Mouse (Mus musculus) c-Kit-positive CD71-positive TER-119-positive erythroid progenitor cells, embryonic 14.5 days (primary cell): ENCODE measurements around the gene Hkdc1.

ENCODE experiments used
- DNase-seq: peaks from one replicate; pipeline ENCODE4 v3.0.0-alpha.2; 2013; ENCODE audit warnings: low spot score

Gene Hkdc1

GRCm38 (mm10) chr10:62379808-62380207 lies 42.5 kb downstream of the Hkdc1 start, which contains the start of gene Hk1:
Gene Hk1 (minus strand): TSS chr10:62379908.
- DNase-seq = no peak

- DNase-seq = no peak
Measured at GRCm38 (mm10) chr10:62358827-62359226, 63.5 kb downstream of the Hkdc1 start.

- DNase-seq = no peak
Measured at GRCm38 (mm10) chr10:62356105-62356730, 66.1 kb downstream of the Hkdc1 start.

- no peak for DNase-seq
Measured at GRCm38 (mm10) chr10:62345147-62345546, 77.1 kb downstream of the Hkdc1 start.

GRCm38 (mm10) chr10:62344004-62344752 lies 78.1 kb downstream of the Hkdc1 start:
- peak; percentile 60 for DNase-seq

GRCm38 (mm10) chr10:62342512-62342911 lies 79.8 kb downstream of the Hkdc1 start:
- peak; percentile 84 for DNase-seq

- DNase-seq = no peak
Measured at GRCm38 (mm10) chr10:62341956-62342355, 80.3 kb downstream of the Hkdc1 start.

GRCm38 (mm10) chr10:62340991-62341390 lies 81.3 kb downstream of the Hkdc1 start:
- no peak for DNase-seq

GRCm38 (mm10) chr10:62340095-62340731 lies 82.1 kb downstream of the Hkdc1 start:
- peak; percentile 96 for DNase-seq

GRCm38 (mm10) chr10:62339211-62340094 lies 82.8 kb downstream of the Hkdc1 start:
- no peak for DNase-seq

- no peak for DNase-seq
Measured at GRCm38 (mm10) chr10:62338626-62339025, 83.7 kb downstream of the Hkdc1 start.

- no peak for DNase-seq
Measured at GRCm38 (mm10) chr10:62338176-62338575, 84.1 kb downstream of the Hkdc1 start.

- no peak for DNase-seq
Measured at GRCm38 (mm10) chr10:62336601-62337578, 85.4 kb downstream of the Hkdc1 start.

GRCm38 (mm10) chr10:62335423-62335776 lies 86.9 kb downstream of the Hkdc1 start:
- no peak for DNase-seq

- peak; percentile 53 for DNase-seq
Measured at GRCm38 (mm10) chr10:62334686-62335422, 87.4 kb downstream of the Hkdc1 start.

GRCm38 (mm10) chr10:62333269-62333668 lies 89.0 kb downstream of the Hkdc1 start:
- DNase-seq = no peak
